Mouse (Mus musculus): Measurements from ENCODE around the gene Zfp784. TPM values are rescaled to one million over a fixed set of nuclear protein-coding genes. Genes with fewer than 3 reads are reported as not detected.

The Zfp784 gene
- total and polyA plus RNA-seq, 2 experiments from 2014 or later: 5.0 to 5.2 TPM

DNA sequence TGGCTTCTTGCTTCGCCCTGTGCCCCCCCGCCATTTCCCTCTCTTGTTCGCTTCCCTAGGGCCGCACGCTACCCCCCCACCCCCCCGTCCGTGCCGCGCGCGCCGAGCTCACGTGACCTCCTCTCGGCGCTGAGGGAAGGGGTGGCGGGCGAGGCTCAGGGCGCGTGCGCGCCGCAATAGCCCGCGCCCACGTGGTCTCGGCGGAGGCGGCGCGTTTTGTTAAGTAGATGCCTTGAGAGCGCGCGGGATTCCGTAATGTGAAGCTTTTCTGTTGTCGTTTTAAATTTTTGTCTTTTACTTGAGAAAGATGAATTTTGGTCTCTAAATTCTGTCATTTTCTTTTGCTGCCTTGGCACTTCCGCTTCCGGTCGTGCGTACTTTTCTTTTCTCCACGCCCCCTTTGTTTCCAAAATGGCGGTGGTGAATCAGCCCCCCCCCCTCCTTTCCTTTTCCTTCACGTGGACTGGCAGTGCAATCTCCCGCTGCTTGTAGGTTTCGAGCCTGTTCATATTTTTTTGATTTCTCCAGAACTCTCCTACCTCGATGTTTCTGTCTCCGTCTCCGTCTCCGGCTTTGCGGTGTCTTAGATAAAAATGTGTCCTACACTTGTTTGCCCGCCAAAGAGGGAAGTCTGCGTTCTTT is 24.2 kb upstream of the Zfp784 start:
- H3K27ac ChIP-seq (ENCODE audit: low read depth, low read length): peak overlapping the region; percentile 98
- no peak for TF ChIP-seq CTCF (IDR thresholded peaks at IDR 0.05; ENCODE audit: low read depth)
- ATAC-seq (peak; percentile 37), DNase-seq (peak; percentile 90)
- peaks cover 26% of the 10 kb centered on the region for H3K4me1 ChIP-seq (ENCODE audit: insufficient read depth)
- no peaks in the 10 kb centered on the region for H3K9me3 ChIP-seq (ENCODE audit: low read length)
- H3K4me3 ChIP-seq (ENCODE audit: low read depth, low read length): peak overlapping the region; percentile 78
- peak overlapping the region; percentile 71 for H3K4me2 ChIP-seq (ENCODE audit: low read depth)
- H3K9ac ChIP-seq: peak overlapping the region; percentile 78
- WGBS: under 1% methylated on average over 47 of the region's 51 CpGs
- no peaks in the 10 kb centered on the region for H3K27me3 ChIP-seq (ENCODE audit: insufficient read depth, low read length)
- H3K36me3 ChIP-seq (ENCODE audit: insufficient read depth): peaks cover 8% of the 10 kb centered on the region; the same call in 1 of the 2 replicates

- H3K4me2 ChIP-seq (ENCODE audit: low read depth): peak within 1 kb of the TSS; percentile 71
- TF ChIP-seq CTCF (IDR thresholded peaks at IDR 0.05; ENCODE audit: low read depth): no peak
- peak within 1 kb of the TSS; percentile 78 for H3K9ac ChIP-seq
- H3K4me3 ChIP-seq (ENCODE audit: low read depth, low read length): peak within 1 kb of the TSS; percentile 78
- ATAC-seq (peak; percentile 69), DNase-seq (peak; percentile 95)
- H3K27ac ChIP-seq (ENCODE audit: low read depth, low read length): peak within 1 kb of the TSS; percentile 98
- no peaks in the 10 kb centered on the region for H3K27me3 ChIP-seq (ENCODE audit: insufficient read depth, low read length)
- peaks cover 3% of the 10 kb centered on the region; the same call in 1 of the 2 replicates for H3K36me3 ChIP-seq (ENCODE audit: insufficient read depth)
- under 1% methylated on average over 63 of the region's 65 CpGs for WGBS
- H3K4me1 ChIP-seq (ENCODE audit: insufficient read depth): peaks cover 28% of the 10 kb centered on the region
- H3K9me3 ChIP-seq (ENCODE audit: low read length): no peaks in the 10 kb centered on the region
Measured at GRCm38 (mm10) chr7:5061774-5062359, 23.6 kb upstream of the Zfp784 start, which contains the start of gene U2af2. TSS of gene U2af2 (plus strand) at chr7:5062143.

- peak overlapping the region; percentile 98 for H3K27ac ChIP-seq (ENCODE audit: low read depth, low read length)
- peak overlapping the region; percentile 78 for H3K9ac ChIP-seq
- H3K9me3 ChIP-seq (ENCODE audit: low read length): no peaks in the 10 kb centered on the region
- H3K4me3 ChIP-seq (ENCODE audit: low read depth, low read length): peak overlapping the region; percentile 78
- H3K36me3 ChIP-seq (ENCODE audit: insufficient read depth): no peaks in the 10 kb centered on the region
- WGBS: under 1% methylated on average over 60 of the region's 60 CpGs
- peaks cover 30% of the 10 kb centered on the region for H3K4me1 ChIP-seq (ENCODE audit: insufficient read depth)
- DNase-seq (peak; percentile 100), ATAC-seq (peak; percentile 89)
- H3K4me2 ChIP-seq (ENCODE audit: low read depth): peak overlapping the region; percentile 71
- peak; percentile 71 for TF ChIP-seq CTCF (IDR thresholded peaks at IDR 0.05; ENCODE audit: low read depth)
- H3K27me3 ChIP-seq (ENCODE audit: insufficient read depth, low read length): no peaks in the 10 kb centered on the region
Measured at GRCm38 (mm10) chr7:5060944-5061773, 22.9 kb upstream of the Zfp784 start.

DNA sequence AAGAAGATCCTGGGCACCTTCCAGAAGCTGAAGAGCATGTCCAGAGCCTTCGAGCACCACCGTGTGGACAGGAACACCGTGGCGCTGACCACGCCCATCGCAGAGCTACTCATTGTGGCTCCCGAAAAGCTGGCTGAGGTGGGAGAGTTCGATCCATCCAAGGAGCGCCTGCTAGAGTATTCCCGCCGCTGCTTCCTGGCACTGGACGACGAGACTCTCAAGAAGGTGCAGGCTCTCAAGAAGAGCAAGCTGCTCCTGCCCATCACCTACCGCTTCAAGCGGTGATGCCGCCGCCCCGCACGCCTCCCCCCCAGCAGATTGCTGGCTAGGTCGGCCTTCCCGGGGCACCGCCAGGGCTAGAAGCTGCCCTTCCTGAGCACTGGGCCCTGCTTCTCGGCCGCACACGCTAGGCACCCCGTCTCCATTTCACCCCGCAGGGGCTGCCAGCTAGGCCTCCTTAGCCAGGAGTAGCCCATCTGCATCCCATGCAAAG is 22.0 kb upstream of the Zfp784 start:
- TF ChIP-seq CTCF (IDR thresholded peaks at IDR 0.05; ENCODE audit: low read depth): peak; percentile 76
- peak overlapping the region; percentile 98 for H3K27ac ChIP-seq (ENCODE audit: low read depth, low read length)
- ATAC-seq (no peak), DNase-seq (peak; percentile 83)
- H3K4me1 ChIP-seq (ENCODE audit: insufficient read depth): peaks cover 35% of the 10 kb centered on the region
- WGBS: 2% methylated on average over 27 of the region's 27 CpGs
- H3K27me3 ChIP-seq (ENCODE audit: insufficient read depth, low read length): no peaks in the 10 kb centered on the region
- H3K4me3 ChIP-seq (ENCODE audit: low read depth, low read length): peak overlapping the region; percentile 78
- no peaks in the 10 kb centered on the region for H3K9me3 ChIP-seq (ENCODE audit: low read length)
- no peaks in the 10 kb centered on the region for H3K36me3 ChIP-seq (ENCODE audit: insufficient read depth)
- H3K4me2 ChIP-seq (ENCODE audit: low read depth): peak overlapping the region; percentile 71
- H3K9ac ChIP-seq: peak overlapping the region; percentile 78

- peaks cover 38% of the 10 kb centered on the region for H3K4me1 ChIP-seq (ENCODE audit: insufficient read depth)
- no peak for TF ChIP-seq CTCF (IDR thresholded peaks at IDR 0.05; ENCODE audit: low read depth)
- no peak for ATAC-seq
- H3K27me3 ChIP-seq (ENCODE audit: insufficient read depth, low read length): peaks cover 7% of the 10 kb centered on the region; the same call in 1 of the 2 replicates
- 0 out of 2 replicates have a peak overlapping the region, but pooled peaks have one; percentile 78 for H3K9ac ChIP-seq
- H3K36me3 ChIP-seq (ENCODE audit: insufficient read depth): no peaks in the 10 kb centered on the region
- WGBS: 92% methylated on average over 12 of the region's 12 CpGs
- H3K4me3 ChIP-seq (ENCODE audit: low read depth, low read length): no peak overlapping the region
- peak overlapping the region; percentile 98 for H3K27ac ChIP-seq (ENCODE audit: low read depth, low read length)
- DNase-seq: no peak
- peak overlapping the region; percentile 71 for H3K4me2 ChIP-seq (ENCODE audit: low read depth)
- H3K9me3 ChIP-seq (ENCODE audit: low read length): no peaks in the 10 kb centered on the region
Measured at GRCm38 (mm10) chr7:5059421-5059820, 21.2 kb upstream of the Zfp784 start.

DNA sequence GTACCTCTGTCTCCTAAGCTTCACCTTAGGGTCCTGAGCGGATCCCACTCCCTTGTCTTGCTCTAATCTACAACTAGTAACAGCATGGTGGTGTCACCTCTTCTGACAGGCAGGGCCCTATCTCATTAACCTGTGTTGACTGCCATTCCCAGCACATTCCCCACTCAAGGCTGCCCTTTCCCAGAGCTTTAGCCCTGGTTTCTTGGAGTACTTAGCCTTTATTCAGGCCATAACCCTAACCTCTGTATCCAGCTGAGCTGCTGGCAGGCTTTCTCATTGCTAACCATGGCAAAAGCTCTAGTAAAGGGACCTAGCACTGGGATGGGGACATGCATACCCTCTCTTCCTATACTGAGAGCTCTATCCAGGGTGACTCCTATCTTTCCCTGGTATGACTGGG is 20.4 kb upstream of the Zfp784 start:
- Histone ChIP-seq H3K36me3 (ENCODE audit: insufficient read depth) (no peaks in the 10 kb centered on the region), H3K27me3 (ENCODE audit: insufficient read depth, low read length) (peaks cover 8% of the 10 kb centered on the region), H3K9ac (no peak overlapping the region), H3K4me3 (ENCODE audit: low read depth, low read length) (no peak overlapping the region), H3K9me3 (ENCODE audit: low read length) (no peaks in the 10 kb centered on the region), H3K4me1 (ENCODE audit: insufficient read depth) (peaks cover 39% of the 10 kb centered on the region), H3K27ac (ENCODE audit: low read depth, low read length) (no peak overlapping the region), H3K4me2 (ENCODE audit: low read depth) (no peak overlapping the region)
- ATAC-seq (no peak), DNase-seq (no peak)
- no peak for TF ChIP-seq CTCF (IDR thresholded peaks at IDR 0.05; ENCODE audit: low read depth)
- 97% methylated on average over 1 of the region's 1 CpGs for WGBS

Measured in forebrain, postnatal 0 days (tissue).